In the genomic region with DNA sequence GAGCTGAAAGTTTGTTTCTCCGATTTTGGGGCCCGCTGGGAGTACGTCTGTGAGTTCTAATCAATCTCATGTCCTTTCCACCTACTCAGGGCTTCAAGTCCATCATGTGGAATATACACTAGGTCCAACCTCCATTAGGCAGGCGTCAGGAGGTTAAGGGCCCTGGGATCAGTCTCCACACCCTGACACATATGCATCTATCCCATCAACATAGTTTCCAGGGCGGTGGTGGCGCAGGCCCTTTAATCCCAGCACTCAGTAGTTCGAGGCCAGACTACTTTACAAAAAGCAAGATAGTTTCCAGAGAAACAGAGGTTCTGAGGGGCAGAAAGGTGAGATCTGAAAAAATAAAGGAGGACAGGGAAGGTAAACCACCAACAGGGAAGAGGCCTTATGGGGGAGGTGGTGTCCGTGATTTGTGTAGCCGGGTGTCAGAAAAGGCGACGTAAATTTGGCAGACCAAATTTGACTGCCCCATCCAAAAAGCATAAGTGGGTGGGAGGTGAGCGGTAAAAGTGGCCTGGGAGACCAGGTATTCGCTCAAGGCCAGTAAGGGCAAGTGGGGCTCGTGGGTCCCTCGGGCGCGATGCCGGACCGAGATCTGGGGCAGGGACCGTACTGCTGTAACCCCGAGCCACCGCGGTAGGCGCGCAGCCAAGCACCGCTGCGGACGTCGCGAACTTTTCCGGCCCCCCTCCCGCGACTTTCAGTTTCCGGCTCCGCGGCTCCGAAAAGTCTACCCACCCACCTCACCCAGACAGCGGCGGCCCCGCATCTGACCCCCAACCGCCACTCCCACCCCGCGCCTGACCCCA, we compare ENCODE assay signal across 8 mouse cellular contexts. TPM values are rescaled to one million over a fixed set of nuclear protein-coding genes. Genes with fewer than 3 reads are reported as not detected.
DNase-seq lines count a peak whose midpoint lies in the region; ATAC-seq lines count a peak whose summit lies in the region.
"Had no signal": no experiment of that assay in that cellular context is flagged by ENCODE, and none has a peak within 500 bp of the region (broad histone marks: within the 10 kb centered on the region; RNA-seq: fewer than 3 reads in every experiment).

No protein-coding gene starts in this region.

- peak overlapping the region; percentile 77 for H3K4me2 ChIP-seq in forebrain, embryonic 14.5 days (ENCODE audit: low read length)
- peak overlapping the region; percentile 63 for H3K4me2 ChIP-seq in limb, embryonic 15.5 days
- H3K4me2 ChIP-seq in neural tube, embryonic 13.5 days: peak overlapping the region; percentile 83

- WGBS in forebrain, embryonic 14.5 days: 11% methylated on average over 31 of the region's 43 CpGs
- WGBS in limb, embryonic 15.5 days: 7% methylated on average over 43 of the region's 43 CpGs
- WGBS in neural tube, embryonic 13.5 days: 10% methylated on average over 33 of the region's 43 CpGs

- no peaks in the 10 kb centered on the region for H3K36me3 ChIP-seq in forebrain, embryonic 14.5 days (ENCODE audit: control insufficient read depth, insufficient read depth, low read length)
- 0 out of 2 replicates have a peak, but pooled peaks cover 3% of the 10 kb centered on the region for H3K36me3 ChIP-seq in limb, embryonic 15.5 days
- no peaks in the 10 kb centered on the region for H3K36me3 ChIP-seq in neural tube, embryonic 13.5 days

- intact Hi-C loops in left cerebral cortex, postnatal 25 days (cut with DNase I): no loop called here

- peak overlapping the region; percentile 68 for H3K4me3 ChIP-seq in forebrain, embryonic 14.5 days (ENCODE audit: low read depth, low read length)
- peak overlapping the region; percentile 77 for H3K4me3 ChIP-seq in limb, embryonic 15.5 days
- H3K4me3 ChIP-seq in neural tube, embryonic 13.5 days: peak overlapping the region; percentile 63

- peak overlapping the region; percentile 78 for H3K9ac ChIP-seq in forebrain, embryonic 14.5 days (ENCODE audit: low read length)
- H3K9ac ChIP-seq in limb, embryonic 15.5 days: peak overlapping the region; percentile 70
- H3K9ac ChIP-seq in neural tube, embryonic 13.5 days: peak overlapping the region; percentile 78

- no peaks in the 10 kb centered on the region for H3K9me3 ChIP-seq in forebrain, embryonic 14.5 days (replicated peaks; ENCODE audit: control insufficient read depth, low read length)
- no peaks in the 10 kb centered on the region for H3K9me3 ChIP-seq in limb, embryonic 15.5 days
- no peaks in the 10 kb centered on the region for H3K9me3 ChIP-seq in neural tube, embryonic 13.5 days

- DNase-seq in left cerebral cortex, postnatal 25 days (ENCODE audit: low spot score in 2 of 2): peak; percentile 20 to 34
- no peak for DNase-seq in left cerebral cortex, adult 18-20 months (ENCODE audit: low spot score in 2 of 2)
- peak; percentile 64 for DNase-seq in adipocyte (ENCODE audit: low spot score)
- DNase-seq in forebrain, embryonic 14.5 days (ENCODE audit: low spot score): no peak
- no peak for DNase-seq in right cerebral cortex, postnatal 4 days

- peaks cover 12% of the 10 kb centered on the region for H3K4me1 ChIP-seq in forebrain, embryonic 14.5 days (ENCODE audit: control insufficient read depth, insufficient read depth, low read length)
- peaks cover 19% of the 10 kb centered on the region for H3K4me1 ChIP-seq in limb, embryonic 15.5 days
- peaks cover 22% of the 10 kb centered on the region for H3K4me1 ChIP-seq in neural tube, embryonic 13.5 days (replicated peaks)

- no peaks in the 10 kb centered on the region for H3K27me3 ChIP-seq in forebrain, embryonic 14.5 days (replicated peaks; ENCODE audit: control insufficient read depth, insufficient read depth, low read length)
- no peaks in the 10 kb centered on the region for H3K27me3 ChIP-seq in limb, embryonic 15.5 days
- H3K27me3 ChIP-seq in neural tube, embryonic 13.5 days: no peaks in the 10 kb centered on the region

- ATAC-seq in forebrain, embryonic 14.5 days: peak; percentile 66
- ATAC-seq in limb, embryonic 15.5 days (ENCODE audit: insufficient number of reproducible peaks, low FRiP score, low TSS enrichment, low read depth): peak; percentile 62
- ATAC-seq in neural tube, embryonic 13.5 days (ENCODE audit: low read depth): peak; percentile 71

- H3K27ac ChIP-seq in forebrain, embryonic 14.5 days (ENCODE audit: low read depth, low read length): no peak overlapping the region; the same call in 1 of the 2 replicates
- peak overlapping the region; percentile 76 for H3K27ac ChIP-seq in limb, embryonic 15.5 days
- no peak overlapping the region for H3K27ac ChIP-seq in neural tube, embryonic 13.5 days (replicated peaks)

RNA-seq across cellular contexts. Expression of gene Traf2, which starts 0.5 kb away (rescaled TPM):
- 10 to 100 TPM in 1 of 2 experiments, 1 to 10 TPM in 1; 9.6 to 10.4 TPM for total RNA-seq in left cerebral cortex, postnatal 25 days (2021)
- 10 to 100 TPM; 11.6 to 11.9 TPM for total RNA-seq in left cerebral cortex, adult 18-20 months (2021)
- 26.7 and 29.4 TPM in 2 replicates for polyA plus RNA-seq in forebrain, embryonic 14.5 days (2014; fragmentation: Nextera tagmentation; extraction: Ambion mirVana)
- 34.4 and 35.7 TPM in 2 replicates for polyA plus RNA-seq in limb, embryonic 15.5 days (2015; fragmentation: Nextera tagmentation; extraction: Ambion mirVana)
- polyA plus RNA-seq in neural tube, embryonic 13.5 days (2015; fragmentation: Nextera tagmentation; extraction: Ambion mirVana): 19.2 and 20.8 TPM in 2 replicates

RNA-seq across cellular contexts. Expression of gene Edf1, which starts 11.4 kb away (rescaled TPM):
- total RNA-seq in left cerebral cortex, postnatal 25 days (2021): 100 to 1,000 TPM; 202 to 214 TPM
- 100 to 1,000 TPM; 199 to 203 TPM for total RNA-seq in left cerebral cortex, adult 18-20 months (2021)
- 369 and 370 TPM in 2 replicates for polyA plus RNA-seq in forebrain, embryonic 14.5 days (2014; fragmentation: Nextera tagmentation; extraction: Ambion mirVana)
- polyA plus RNA-seq in limb, embryonic 15.5 days (2015; fragmentation: Nextera tagmentation; extraction: Ambion mirVana): 388 and 396 TPM in 2 replicates
- polyA plus RNA-seq in neural tube, embryonic 13.5 days (2015; fragmentation: Nextera tagmentation; extraction: Ambion mirVana): 426 and 453 TPM in 2 replicates

RNA-seq across cellular contexts. Expression of gene Mamdc4, which starts 28.4 kb away (rescaled TPM):
- 1 to 10 TPM in 1 of 2 experiments, under 1 TPM in 1; 0.69 to 2.1 TPM for total RNA-seq in left cerebral cortex, postnatal 25 days (2021)
- total RNA-seq in left cerebral cortex, adult 18-20 months (2021): 1 to 10 TPM; 1.1 to 1.3 TPM
- 0.84 and 2.2 TPM in 2 replicates for polyA plus RNA-seq in forebrain, embryonic 14.5 days (2014; fragmentation: Nextera tagmentation; extraction: Ambion mirVana)
- polyA plus RNA-seq in limb, embryonic 15.5 days (2015; fragmentation: Nextera tagmentation; extraction: Ambion mirVana): 0.81 and 6.0 TPM in 2 replicates
- 2.5 and 3.4 TPM in 2 replicates for polyA plus RNA-seq in neural tube, embryonic 13.5 days (2015; fragmentation: Nextera tagmentation; extraction: Ambion mirVana)

RNA-seq across cellular contexts. Expression of gene Phpt1, which starts 28.8 kb away (rescaled TPM):
- 10 to 100 TPM; 73.8 to 74.3 TPM for total RNA-seq in left cerebral cortex, postnatal 25 days (2021)
- 10 to 100 TPM; 60.3 to 63.0 TPM for total RNA-seq in left cerebral cortex, adult 18-20 months (2021)
- 168 and 216 TPM in 2 replicates for polyA plus RNA-seq in forebrain, embryonic 14.5 days (2014; fragmentation: Nextera tagmentation; extraction: Ambion mirVana)
- polyA plus RNA-seq in limb, embryonic 15.5 days (2015; fragmentation: Nextera tagmentation; extraction: Ambion mirVana): 129 and 139 TPM in 2 replicates
- 180 and 188 TPM in 2 replicates for polyA plus RNA-seq in neural tube, embryonic 13.5 days (2015; fragmentation: Nextera tagmentation; extraction: Ambion mirVana)

RNA-seq across cellular contexts. Expression of gene Ajm1, which starts 35.4 kb away (rescaled TPM):
- total RNA-seq in left cerebral cortex, postnatal 25 days (2021): 100 to 1,000 TPM; 109 to 120 TPM
- 10 to 100 TPM; 85.6 to 86.3 TPM for total RNA-seq in left cerebral cortex, adult 18-20 months (2021)
- polyA plus RNA-seq in forebrain, embryonic 14.5 days (2014; fragmentation: Nextera tagmentation; extraction: Ambion mirVana): 2.2 and 4.2 TPM in 2 replicates
- polyA plus RNA-seq in limb, embryonic 15.5 days (2015; fragmentation: Nextera tagmentation; extraction: Ambion mirVana): 0.29 and 0.44 TPM in 2 replicates
- 7.1 and 8.4 TPM in 2 replicates for polyA plus RNA-seq in neural tube, embryonic 13.5 days (2015; fragmentation: Nextera tagmentation; extraction: Ambion mirVana)
- total RNA-seq: gastrocnemius, postnatal 36 days had no signal

Comparison
In these comparisons a context has a peak if more than half of its experiments do, and no peak if none do; other contexts are left out.
1. DNase-seq: peak in left cerebral cortex, postnatal 25 days (2 of 2) and adipocyte (single experiment); none in left cerebral cortex, adult 18-20 months (0 of 2), forebrain, embryonic 14.5 days (single experiment) and right cerebral cortex, postnatal 4 days (single experiment).
2. Peak in every context shown above with its lines, with median percentiles within 50 percentile points of each other: ATAC-seq, H3K4me2 ChIP-seq, H3K4me3 ChIP-seq and H3K9ac ChIP-seq.